Mouse (Mus musculus): ENCODE results near the gene Sox5. TPM values are rescaled to one million over a fixed set of nuclear protein-coding genes. Genes with fewer than 3 reads are reported as not detected.

The Sox5 gene
- polyA plus RNA-seq, 1 experiment from 2014 or later = 34.3 TPM

DNA sequence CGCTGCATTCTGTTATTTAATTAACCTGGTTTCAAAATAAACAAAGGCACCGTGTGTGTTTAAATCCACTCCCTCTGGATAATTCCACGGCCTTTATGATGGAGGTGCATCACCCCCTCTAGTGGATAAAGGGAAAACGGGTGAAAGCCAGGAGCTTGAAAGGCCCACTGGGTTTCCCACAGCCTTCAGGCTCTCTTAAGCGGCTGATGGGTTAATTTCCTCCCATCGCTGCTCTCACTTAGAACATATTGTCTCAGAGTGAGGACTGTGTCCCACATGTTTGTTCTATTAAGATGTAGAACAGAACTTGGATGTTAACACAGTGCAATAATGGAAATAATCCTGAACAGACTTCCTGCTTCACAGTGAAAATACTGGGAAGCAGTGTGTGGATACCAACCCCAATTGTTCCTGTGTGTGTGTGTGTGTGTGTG lies 33.2 kb upstream of the Sox5 start:
- Histone ChIP-seq H3K9me3 (ENCODE audit: control insufficient read depth, low read length) (no peaks in the 10 kb centered on the region), H3K9ac (ENCODE audit: low read length) (no peak overlapping the region), H3K27ac (ENCODE audit: low read depth, low read length) (no peak overlapping the region), H3K36me3 (ENCODE audit: control insufficient read depth, insufficient read depth, low read length) (no peaks in the 10 kb centered on the region; the same call in 1 of the 2 replicates), H3K4me2 (ENCODE audit: low read depth) (no peak overlapping the region), H3K4me1 (ENCODE audit: control insufficient read depth, insufficient read depth, low read length) (no peaks in the 10 kb centered on the region), H3K27me3 (ENCODE audit: control insufficient read depth, insufficient read depth, low read length) (no peaks in the 10 kb centered on the region), H3K4me3 (ENCODE audit: low read depth, low read length) (no peak overlapping the region)
- DNase-seq (ENCODE audit: low spot score) (peak; percentile 65), ATAC-seq (ENCODE audit: insufficient read depth, low FRiP score, low TSS enrichment) (peak; percentile 55; the same call in 1 of the 2 replicates)
- 20% methylated on average over 6 of the region's 6 CpGs for WGBS

DNA sequence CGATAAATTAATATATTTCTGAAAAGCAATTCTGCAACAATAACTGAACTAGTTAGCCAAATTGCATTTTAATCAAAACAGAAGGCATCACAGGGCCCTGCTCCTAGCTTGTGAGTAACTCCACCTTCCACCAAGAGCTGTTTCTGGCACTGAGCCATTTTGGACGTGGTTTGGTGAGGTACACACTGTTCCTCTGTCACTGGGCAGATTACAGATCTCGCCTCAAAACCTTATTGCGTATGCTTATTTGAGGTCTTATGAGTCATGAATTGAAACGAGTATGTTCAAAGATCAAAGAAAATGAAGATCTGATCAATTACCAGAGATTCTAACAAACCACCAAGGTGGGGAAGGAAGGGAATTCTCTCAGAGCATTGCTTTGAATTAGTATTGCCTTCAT lies 22.5 kb upstream of the Sox5 start:
- DNase-seq (ENCODE audit: low spot score) (no peak), ATAC-seq (ENCODE audit: insufficient read depth, low FRiP score, low TSS enrichment) (no peak)
- 92% methylated on average over 5 of the region's 5 CpGs for WGBS
- H3K9ac ChIP-seq (ENCODE audit: low read length) = no peak overlapping the region
- no peaks in the 10 kb centered on the region for H3K4me1 ChIP-seq (ENCODE audit: control insufficient read depth, insufficient read depth, low read length)
- H3K9me3 ChIP-seq (ENCODE audit: control insufficient read depth, low read length) = 0 out of 2 replicates have a peak, but pooled peaks cover 3% of the 10 kb centered on the region
- no peak overlapping the region for H3K27ac ChIP-seq (ENCODE audit: low read depth, low read length)
- no peaks in the 10 kb centered on the region for H3K36me3 ChIP-seq (ENCODE audit: control insufficient read depth, insufficient read depth, low read length)
- no peaks in the 10 kb centered on the region for H3K27me3 ChIP-seq (ENCODE audit: control insufficient read depth, insufficient read depth, low read length)
- no peak overlapping the region for H3K4me2 ChIP-seq (ENCODE audit: low read depth)
- no peak overlapping the region for H3K4me3 ChIP-seq (ENCODE audit: low read depth, low read length)

DNA sequence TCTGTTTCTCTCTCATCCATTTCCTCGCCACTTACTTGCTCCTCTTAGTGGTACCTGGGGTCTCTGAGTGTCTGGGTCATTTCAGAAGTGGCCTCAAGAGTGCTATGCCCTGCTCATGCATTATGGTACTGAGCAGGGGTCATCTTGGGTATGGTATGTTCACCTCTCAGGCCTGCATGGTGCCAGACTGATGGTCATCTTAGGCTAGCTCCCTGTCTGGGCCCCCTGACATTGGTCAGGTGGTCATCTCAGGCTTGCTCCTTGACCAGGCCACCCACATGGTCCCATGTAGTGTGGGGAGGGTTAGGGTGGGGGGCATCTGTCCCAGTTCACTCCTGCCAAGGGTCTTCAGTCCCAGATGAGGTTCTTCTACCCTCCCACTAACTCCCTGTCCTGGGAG lies 21.3 kb upstream of the Sox5 start:
- ATAC-seq (ENCODE audit: insufficient read depth, low FRiP score, low TSS enrichment) (no peak), DNase-seq (ENCODE audit: low spot score) (no peak)
- Histone ChIP-seq H3K27ac (ENCODE audit: low read depth, low read length) (no peak overlapping the region), H3K4me2 (ENCODE audit: low read depth) (no peak overlapping the region), H3K4me1 (ENCODE audit: control insufficient read depth, insufficient read depth, low read length) (no peaks in the 10 kb centered on the region), H3K9ac (ENCODE audit: low read length) (no peak overlapping the region), H3K4me3 (ENCODE audit: low read depth, low read length) (no peak overlapping the region), H3K27me3 (ENCODE audit: control insufficient read depth, insufficient read depth, low read length) (no peaks in the 10 kb centered on the region), H3K9me3 (ENCODE audit: control insufficient read depth, low read length) (0 out of 2 replicates have a peak, but pooled peaks cover 3% of the 10 kb centered on the region), H3K36me3 (ENCODE audit: control insufficient read depth, insufficient read depth, low read length) (no peaks in the 10 kb centered on the region)
- 92% methylated on average over 1 of the region's 1 CpGs for WGBS

DNA sequence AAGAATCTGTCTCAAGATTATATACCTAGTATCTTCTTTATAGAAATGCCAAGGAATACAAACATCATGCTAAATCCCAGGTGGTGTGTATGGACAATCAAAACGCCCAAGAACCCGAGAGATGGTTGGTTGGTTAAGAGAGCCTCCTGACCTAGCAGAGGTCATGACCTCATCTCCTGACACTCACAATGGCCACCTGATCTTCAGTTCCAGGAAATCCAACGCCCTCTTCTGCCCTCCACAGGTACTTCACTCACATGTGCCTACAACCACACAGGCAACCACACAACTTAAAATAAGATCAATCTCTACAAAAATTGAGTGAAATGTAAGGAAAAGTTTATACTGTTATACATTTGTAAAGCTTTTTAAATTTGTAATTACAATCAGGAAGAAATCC lies 12.6 kb upstream of the Sox5 start:
- 77% methylated on average over 3 of the region's 3 CpGs for WGBS

DNA sequence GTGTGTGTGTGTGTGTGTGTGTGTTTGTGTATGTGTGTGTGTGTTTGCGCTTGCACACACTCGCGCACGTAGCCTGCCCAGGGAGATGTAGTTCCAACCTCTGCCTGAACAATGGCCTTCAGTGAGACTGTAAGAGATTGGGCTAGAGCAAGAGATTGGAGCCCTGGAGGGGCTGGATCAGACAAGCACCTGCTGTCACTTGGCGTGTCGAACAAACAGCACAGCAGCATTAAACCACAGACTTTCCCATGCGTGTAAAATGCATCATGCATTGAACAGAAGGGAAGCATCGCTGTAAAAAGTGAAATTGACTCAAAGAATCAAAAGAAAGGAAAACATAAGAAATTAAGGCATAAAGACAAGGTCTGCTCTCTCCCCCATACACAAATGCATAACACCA lies 11.1 kb upstream of the Sox5 start:
- Histone ChIP-seq H3K27me3 (ENCODE audit: control insufficient read depth, insufficient read depth, low read length) (no peaks in the 10 kb centered on the region), H3K4me1 (ENCODE audit: control insufficient read depth, insufficient read depth, low read length) (no peaks in the 10 kb centered on the region)

More for the DNA sequence above, 12.6 kb upstream of the Sox5 start:
- no peak for DNase-seq (ENCODE audit: low spot score)
- Histone ChIP-seq H3K9ac (ENCODE audit: low read length) (no peak overlapping the region), H3K36me3 (ENCODE audit: control insufficient read depth, insufficient read depth, low read length) (no peaks in the 10 kb centered on the region), H3K9me3 (ENCODE audit: control insufficient read depth, low read length) (no peaks in the 10 kb centered on the region), H3K4me3 (ENCODE audit: low read depth, low read length) (no peak overlapping the region), H3K4me2 (ENCODE audit: low read depth) (no peak overlapping the region), H3K4me1 (ENCODE audit: control insufficient read depth, insufficient read depth, low read length) (no peaks in the 10 kb centered on the region), H3K27ac (ENCODE audit: low read depth, low read length) (no peak overlapping the region), H3K27me3 (ENCODE audit: control insufficient read depth, insufficient read depth, low read length) (no peaks in the 10 kb centered on the region)
- no peak for ATAC-seq (ENCODE audit: insufficient read depth, low FRiP score, low TSS enrichment)

DNA sequence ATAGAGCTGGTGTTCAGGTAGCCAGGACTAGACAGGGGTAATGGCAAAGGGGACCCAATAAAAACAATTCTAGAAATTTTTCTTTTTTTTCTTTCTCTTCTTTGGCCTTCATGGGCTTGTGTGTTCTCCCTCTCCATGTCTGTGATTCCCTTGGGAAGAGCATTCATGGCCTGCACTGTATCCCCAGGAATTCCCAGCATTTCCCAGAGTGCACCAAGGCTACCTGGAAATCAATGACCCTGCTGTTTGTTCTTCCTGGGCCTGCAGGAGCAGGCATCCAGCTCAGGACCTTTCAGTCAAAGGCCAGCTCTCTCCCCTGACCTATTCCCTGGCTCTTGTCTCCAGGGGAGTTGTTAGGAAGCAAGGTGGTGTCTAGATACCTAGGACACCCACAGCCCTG lies 1.5 kb upstream of the Sox5 start:
- ATAC-seq (ENCODE audit: insufficient read depth, low FRiP score, low TSS enrichment) (no peak), DNase-seq (ENCODE audit: low spot score) (no peak)
- peaks cover 7% of the 10 kb centered on the region; the same call in 1 of the 2 replicates for H3K4me1 ChIP-seq (ENCODE audit: control insufficient read depth, insufficient read depth, low read length)
- H3K4me2 ChIP-seq (ENCODE audit: low read depth) = no peak overlapping the region; the same call in 1 of the 2 replicates
- H3K36me3 ChIP-seq (ENCODE audit: control insufficient read depth, insufficient read depth, low read length) = no peaks in the 10 kb centered on the region
- H3K27ac ChIP-seq (ENCODE audit: low read depth, low read length) = no peak overlapping the region
- H3K27me3 ChIP-seq (ENCODE audit: control insufficient read depth, insufficient read depth, low read length) = 0 out of 2 replicates have a peak, but pooled peaks cover 5% of the 10 kb centered on the region
- no peaks in the 10 kb centered on the region for H3K9me3 ChIP-seq (ENCODE audit: control insufficient read depth, low read length)
- H3K4me3 ChIP-seq (ENCODE audit: low read depth, low read length) = no peak overlapping the region
- H3K9ac ChIP-seq (ENCODE audit: low read length) = no peak overlapping the region

More for the DNA sequence above, 11.1 kb upstream of the Sox5 start:
- Histone ChIP-seq H3K9me3 (ENCODE audit: control insufficient read depth, low read length) (no peaks in the 10 kb centered on the region), H3K27ac (ENCODE audit: low read depth, low read length) (no peak overlapping the region), H3K4me2 (ENCODE audit: low read depth) (no peak overlapping the region), H3K36me3 (ENCODE audit: control insufficient read depth, insufficient read depth, low read length) (no peaks in the 10 kb centered on the region), H3K9ac (ENCODE audit: low read length) (no peak overlapping the region), H3K4me3 (ENCODE audit: low read depth, low read length) (no peak overlapping the region)
- no peak for DNase-seq (ENCODE audit: low spot score)
- WGBS = 91% methylated on average over 8 of the region's 8 CpGs
- ATAC-seq (ENCODE audit: insufficient read depth, low FRiP score, low TSS enrichment) = no peak

DNA sequence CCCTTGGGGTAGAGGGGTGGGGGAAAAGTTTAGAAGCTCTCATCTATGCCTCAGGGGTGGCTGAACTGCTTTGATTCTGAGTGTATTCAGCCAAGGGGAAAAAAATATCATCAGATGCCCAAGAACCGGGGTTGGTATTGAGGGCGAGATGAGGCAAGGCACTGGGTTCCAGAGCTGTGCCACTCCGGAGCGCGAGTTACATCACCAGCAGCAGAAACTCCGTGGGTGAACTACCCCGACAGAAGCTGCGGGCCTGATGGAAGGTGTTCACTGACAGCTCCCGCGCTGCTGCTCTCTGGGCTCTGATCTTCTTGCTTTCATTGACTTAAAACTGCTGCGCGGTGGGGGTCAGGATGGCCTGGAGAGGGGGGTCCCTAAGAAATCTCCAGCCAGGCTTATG lies 1.1 kb upstream of the Sox5 start:
- H3K36me3 ChIP-seq (ENCODE audit: control insufficient read depth, insufficient read depth, low read length) = no peaks in the 10 kb centered on the region
- no peak for DNase-seq (ENCODE audit: low spot score)
- no peak for ATAC-seq (ENCODE audit: insufficient read depth, low FRiP score, low TSS enrichment)
- H3K27me3 ChIP-seq (ENCODE audit: control insufficient read depth, insufficient read depth, low read length) = 0 out of 2 replicates have a peak, but pooled peaks cover 5% of the 10 kb centered on the region
- H3K4me1 ChIP-seq (ENCODE audit: control insufficient read depth, insufficient read depth, low read length) = peaks cover 7% of the 10 kb centered on the region; the same call in 1 of the 2 replicates
- peak overlapping the region; percentile 70 for H3K4me2 ChIP-seq (ENCODE audit: low read depth)
- peak overlapping the region; percentile 81 for H3K9ac ChIP-seq (ENCODE audit: low read length)
- H3K4me3 ChIP-seq (ENCODE audit: low read depth, low read length) = peak overlapping the region; percentile 79
- H3K9me3 ChIP-seq (ENCODE audit: control insufficient read depth, low read length) = no peaks in the 10 kb centered on the region
- H3K27ac ChIP-seq (ENCODE audit: low read depth, low read length) = no peak overlapping the region
- 10% methylated on average over 12 of the region's 12 CpGs for WGBS

DNA sequence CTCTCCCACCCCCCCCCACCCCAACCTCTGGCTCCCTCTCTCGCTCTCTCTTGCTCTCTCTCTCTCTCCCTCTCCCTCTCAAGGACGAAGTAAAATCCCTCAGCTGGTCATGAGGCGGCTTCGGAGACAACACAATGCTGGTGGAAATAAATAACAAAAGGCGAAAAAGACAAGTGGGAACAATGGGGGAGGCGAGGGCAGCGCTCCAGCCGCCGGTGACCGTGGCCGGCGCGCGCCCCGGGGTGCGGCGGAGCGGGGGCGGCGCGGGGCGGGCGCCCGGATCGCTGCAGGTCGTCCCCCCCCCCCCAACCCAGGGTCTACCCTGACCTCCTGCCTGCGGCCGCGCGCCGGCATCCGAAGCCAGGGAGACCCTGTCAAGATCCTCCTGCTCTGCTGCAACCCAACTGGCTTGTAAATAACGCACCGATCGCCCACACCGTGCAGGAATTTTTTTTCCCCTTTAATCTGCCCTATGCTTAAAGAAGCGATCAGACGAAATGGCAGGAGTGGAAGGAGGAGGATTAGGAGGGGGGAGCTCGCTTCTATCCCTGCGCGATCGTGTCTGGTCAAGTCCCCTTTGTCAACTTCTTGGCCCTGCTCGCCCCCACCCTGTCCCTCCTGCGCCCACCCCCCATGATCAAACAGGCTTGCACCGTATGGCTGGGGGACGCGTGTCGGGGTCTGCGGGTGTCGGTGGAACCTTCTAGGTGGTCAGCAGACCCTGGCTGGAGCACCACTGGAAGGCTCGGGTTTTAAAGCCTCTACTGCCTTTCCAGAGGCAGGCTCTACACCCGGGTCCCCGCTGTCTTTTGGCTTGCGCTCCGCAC lies 467 bp upstream of the Sox5 start:
- under 1% methylated on average over 35 of the region's 55 CpGs for WGBS
- Histone ChIP-seq H3K27me3 (ENCODE audit: control insufficient read depth, insufficient read depth, low read length) (0 out of 2 replicates have a peak, but pooled peaks cover 5% of the 10 kb centered on the region), H3K4me3 (ENCODE audit: low read depth, low read length) (peak overlapping the region; percentile 79), H3K27ac (ENCODE audit: low read depth, low read length) (peak overlapping the region; percentile 60; the same call in 1 of the 2 replicates), H3K9ac (ENCODE audit: low read length) (peak overlapping the region; percentile 81), H3K4me1 (ENCODE audit: control insufficient read depth, insufficient read depth, low read length) (peaks cover 7% of the 10 kb centered on the region; the same call in 1 of the 2 replicates), H3K36me3 (ENCODE audit: control insufficient read depth, insufficient read depth, low read length) (no peaks in the 10 kb centered on the region), H3K4me2 (ENCODE audit: low read depth) (peak overlapping the region; percentile 70), H3K9me3 (ENCODE audit: control insufficient read depth, low read length) (no peaks in the 10 kb centered on the region)
- DNase-seq (ENCODE audit: low spot score) = peak; percentile 52
- peak; percentile 20; the same call in 1 of the 2 replicates for ATAC-seq (ENCODE audit: insufficient read depth, low FRiP score, low TSS enrichment)
